Mouse (Mus musculus) megakaryocyte, embryonic 14.5 days (primary cell): ENCODE data around the gene Syne4.

ENCODE experiments used
- FLI1 ChIP-seq: IDR thresholded peaks from 2 replicates; pipeline ENCODE4 v1.6.1; 2012; ENCODE audit warnings: low read length, inconsistent platforms, mixed read lengths
- GATA1 ChIP-seq: IDR thresholded peaks from 3 replicates; pipeline ENCODE4 v1.6.1; 2012; ENCODE audit warnings: mixed read lengths, low read length, inconsistent platforms, borderline replicate concordance

- TF ChIP-seq GATA1, result no peak
- no peak for TF ChIP-seq FLI1
Observed at GRCm38 (mm10) chr7:30282740-30283139, 31.9 kb upstream of the Syne4 start.
